Mouse (Mus musculus) lung, embryonic 16.5 days (tissue): Measurements from ENCODE around the gene Tbl1x. TPM values are rescaled to one million over a fixed set of nuclear protein-coding genes. Genes with fewer than 3 reads are reported as not detected.

Source experiments
- ATAC-seq: fragments of 200-750 bp; cut with Nextera tagmentation; 2 replicates; pipeline ENCODE4 v1.8.0; 2017; ENCODE audit warnings: low read depth, mild to moderate bottlenecking, moderate library complexity
- H3K27ac ChIP-seq: fragments of 300-500 bp; sonication (generic); 2 replicates; pipeline ENCODE4 v1.5.1; 2014; ENCODE audit warnings: mild to moderate bottlenecking, control low read depth, low read length
- H3K27me3 ChIP-seq: fragments of 300-500 bp; sonication (generic); 2 replicates; pipeline ENCODE4 v1.6.1; 2014; ENCODE audit warnings: low read depth, low read length, mixed read lengths; ENCODE audit not compliant: control insufficient read depth, insufficient read depth
- H3K36me3 ChIP-seq: fragments of 300-500 bp; sonication (generic); 2 replicates; pipeline ENCODE4 v1.6.1; 2014; ENCODE audit warnings: low read length; ENCODE audit not compliant: control insufficient read depth, insufficient read depth
- H3K4me1 ChIP-seq: fragments of 300-500 bp; sonication (generic); replicated peaks from 2 replicates; pipeline ENCODE4 v1.6.1; 2014; ENCODE audit warnings: low read length, mixed read lengths; ENCODE audit not compliant: control insufficient read depth, insufficient read depth
- H3K4me2 ChIP-seq: fragments of 300-500 bp; sonication (generic); 2 replicates; pipeline ENCODE4 v1.6.1; 2014; ENCODE audit warnings: low read depth, low read length, control low read depth
- H3K4me3 ChIP-seq: fragments of 300-500 bp; sonication (generic); 2 replicates; pipeline ENCODE4 v1.5.1; 2014; ENCODE audit warnings: mild to moderate bottlenecking, low read length, control low read depth
- H3K9ac ChIP-seq: fragments of 300-500 bp; sonication (generic); 2 replicates; pipeline ENCODE4 v1.6.1; 2014; ENCODE audit warnings: low read length, control low read depth
- H3K9me3 ChIP-seq: fragments of 300-500 bp; sonication (generic); 2 replicates; pipeline ENCODE4 v1.6.1; 2016; ENCODE audit warnings: low read length; ENCODE audit not compliant: control insufficient read depth
- WGBS: fragments of 180-500 bp; shearing (Covaris S2); extraction: QIAGEN DNeasy Blood & Tissue Kit; methylation state at CpG from one replicate; pipeline ENCODE4 v1.1.7; 2014; 5-methylcytosine and 5-hydroxymethylcytosine counted together
- polyA plus RNA-seq: library from polyadenylated mRNA; unstranded; fragments of >200 nt; fragmentation: Nextera tagmentation; extraction: Ambion mirVana; gene quantifications from 2 replicates; pipeline ENCODE4 v1.2.1, GENCODE M21; 2015

The Tbl1x gene
- polyA plus RNA-seq, 1 experiment from 2014 or later: 68.0 TPM

DNA sequence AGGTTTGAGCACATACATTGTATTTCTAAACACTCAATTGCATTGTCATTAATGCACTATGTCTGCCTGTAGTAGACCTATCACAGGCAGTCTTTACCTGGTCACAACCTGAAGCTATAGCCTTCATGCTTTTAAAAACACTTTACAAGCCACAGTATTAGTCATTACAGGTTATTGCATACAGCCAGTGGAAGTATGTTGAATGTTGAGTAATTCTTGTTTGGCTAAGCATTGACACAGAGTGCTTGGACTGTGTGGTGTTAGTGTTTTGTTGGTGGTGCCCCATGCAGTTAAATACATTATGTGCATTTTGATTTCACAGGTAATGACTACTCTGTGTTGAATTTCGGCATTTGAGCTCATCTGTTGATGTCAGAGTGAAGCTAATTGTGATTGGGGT is 45.2 kb downstream of the Tbl1x start:
- no peak overlapping the region for H3K27ac ChIP-seq
- H3K9me3 ChIP-seq: no peaks in the 10 kb centered on the region; the same call in 1 of the 2 replicates
- H3K4me3 ChIP-seq: no peak overlapping the region
- H3K27me3 ChIP-seq: no peaks in the 10 kb centered on the region
- no peak overlapping the region for H3K4me2 ChIP-seq
- H3K9ac ChIP-seq: no peak overlapping the region
- no peaks in the 10 kb centered on the region for H3K36me3 ChIP-seq
- WGBS: 65% methylated on average over 1 of the region's 1 CpGs
- H3K4me1 ChIP-seq: no peaks in the 10 kb centered on the region
- ATAC-seq: no peak

DNA sequence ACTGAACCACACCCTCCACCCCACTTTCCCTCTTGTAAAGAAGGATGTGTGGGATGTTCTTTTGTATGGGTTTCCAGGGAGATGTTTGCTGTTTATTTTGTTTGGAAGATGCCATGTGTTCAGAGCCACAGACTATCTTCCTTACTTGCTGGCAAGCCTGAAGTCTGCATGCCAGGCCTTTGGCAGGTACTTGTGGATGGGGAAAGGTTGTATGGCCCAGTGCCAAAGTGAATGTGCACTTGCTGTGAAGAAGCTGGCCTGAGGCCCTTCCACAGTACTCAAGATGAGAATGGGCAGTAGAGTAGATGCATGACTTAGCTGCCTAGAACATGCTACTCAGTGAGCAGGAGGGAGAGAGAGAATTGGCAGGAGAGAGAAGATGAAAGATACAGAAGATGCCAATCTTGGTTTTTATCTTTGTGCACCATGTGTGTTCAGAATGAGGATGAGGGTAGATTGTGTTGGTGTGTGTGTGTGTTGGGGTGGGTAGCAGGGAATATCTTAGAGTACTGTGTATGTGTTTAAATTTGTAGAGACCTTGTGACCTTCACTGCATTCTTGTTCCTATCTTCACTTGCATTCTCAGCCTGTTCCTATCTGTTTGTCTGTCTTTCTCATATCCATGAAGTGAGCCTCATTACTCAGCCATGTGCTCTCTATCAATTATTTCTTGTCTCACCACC is 48.5 kb downstream of the Tbl1x start:
- no peak overlapping the region for H3K4me3 ChIP-seq
- no peaks in the 10 kb centered on the region for H3K36me3 ChIP-seq
- H3K9me3 ChIP-seq: no peaks in the 10 kb centered on the region; the same call in 1 of the 2 replicates
- H3K27me3 ChIP-seq: no peaks in the 10 kb centered on the region
- ATAC-seq: no peak
- H3K9ac ChIP-seq: no peak overlapping the region
- H3K4me2 ChIP-seq: no peak overlapping the region
- H3K4me1 ChIP-seq: no peaks in the 10 kb centered on the region
- no peak overlapping the region for H3K27ac ChIP-seq

DNA sequence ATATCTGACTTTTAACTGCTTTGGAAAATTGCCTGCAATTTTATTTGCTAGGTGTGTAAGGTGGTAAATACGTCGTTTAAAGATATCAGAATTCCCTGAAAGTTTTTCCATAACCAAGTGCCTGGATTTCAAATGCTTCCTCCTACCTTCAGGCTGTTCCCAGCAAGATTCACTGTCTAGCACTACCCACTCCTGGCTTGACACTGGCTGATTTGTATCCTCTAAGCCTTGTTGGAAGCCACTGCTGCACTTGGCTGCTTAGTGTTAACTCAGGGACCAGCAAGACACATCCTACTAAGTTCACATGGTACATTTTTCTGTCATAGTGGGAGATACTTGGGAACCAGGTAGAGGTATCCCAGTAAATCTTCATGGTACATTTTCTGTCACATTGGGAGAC is 52.8 kb downstream of the Tbl1x start:
- Histone ChIP-seq H3K9ac (no peak overlapping the region), H3K36me3 (no peaks in the 10 kb centered on the region), H3K4me2 (no peak overlapping the region), H3K9me3 (no peaks in the 10 kb centered on the region; the same call in 1 of the 2 replicates), H3K27ac (no peak overlapping the region), H3K4me1 (no peaks in the 10 kb centered on the region), H3K4me3 (no peak overlapping the region), H3K27me3 (no peaks in the 10 kb centered on the region)
- ATAC-seq: no peak
- 80% methylated on average over 2 of the region's 2 CpGs for WGBS

DNA sequence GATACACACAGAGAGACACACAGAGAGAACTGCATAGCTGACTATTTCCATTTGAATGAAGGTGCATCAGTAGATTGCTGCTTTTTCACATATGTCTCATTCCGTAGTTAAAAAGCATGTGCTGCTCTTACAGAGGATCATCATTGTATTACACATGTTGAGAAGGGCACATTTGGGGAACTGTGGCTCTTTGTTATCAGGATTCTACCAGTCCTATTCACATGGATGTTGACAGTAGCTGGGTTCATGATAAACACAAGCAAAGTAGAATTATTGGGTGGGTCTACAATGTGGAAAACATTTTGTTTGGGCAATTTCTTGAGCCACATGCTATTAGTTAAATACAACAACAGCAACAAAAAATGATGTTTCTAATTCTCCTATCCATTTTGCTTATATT is 55.9 kb downstream of the Tbl1x start:
- Histone ChIP-seq H3K27me3 (no peaks in the 10 kb centered on the region), H3K4me2 (no peak overlapping the region)
- 91% methylated on average over 1 of the region's 1 CpGs for WGBS

DNA sequence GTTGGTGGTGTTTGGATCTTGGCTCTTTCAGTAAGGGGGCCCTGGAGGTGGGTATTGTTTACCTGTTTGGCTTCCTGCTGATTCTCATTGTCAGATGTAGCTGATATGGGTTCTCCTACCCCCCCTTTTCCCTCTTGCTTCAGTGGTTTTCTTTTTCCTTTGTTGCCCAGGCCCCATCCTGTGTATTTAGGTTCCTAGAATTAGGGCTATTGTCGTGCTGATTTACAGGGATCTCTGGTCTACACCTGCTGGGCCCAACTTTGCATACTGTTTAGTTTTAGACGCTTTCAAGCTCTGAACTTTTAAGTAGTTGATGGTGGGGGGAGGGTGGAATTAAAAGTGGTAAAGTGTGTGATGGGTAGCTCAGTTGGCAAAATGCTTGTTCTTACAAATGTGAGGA is 57.2 kb downstream of the Tbl1x start:
- 25% methylated on average over 2 of the region's 2 CpGs for WGBS
- no peaks in the 10 kb centered on the region for H3K4me1 ChIP-seq
- no peak overlapping the region for H3K4me2 ChIP-seq
- no peaks in the 10 kb centered on the region for H3K36me3 ChIP-seq
- no peaks in the 10 kb centered on the region for H3K9me3 ChIP-seq
- ATAC-seq: no peak
- H3K4me3 ChIP-seq: no peak overlapping the region
- no peaks in the 10 kb centered on the region for H3K27me3 ChIP-seq
- no peak overlapping the region for H3K9ac ChIP-seq
- no peak overlapping the region for H3K27ac ChIP-seq

More for the DNA sequence above, 55.9 kb downstream of the Tbl1x start:
- no peak overlapping the region for H3K9ac ChIP-seq
- H3K9me3 ChIP-seq: no peaks in the 10 kb centered on the region
- no peak overlapping the region for H3K27ac ChIP-seq
- H3K4me1 ChIP-seq: no peaks in the 10 kb centered on the region
- no peak for ATAC-seq
- no peaks in the 10 kb centered on the region for H3K36me3 ChIP-seq
- no peak overlapping the region for H3K4me3 ChIP-seq

DNA sequence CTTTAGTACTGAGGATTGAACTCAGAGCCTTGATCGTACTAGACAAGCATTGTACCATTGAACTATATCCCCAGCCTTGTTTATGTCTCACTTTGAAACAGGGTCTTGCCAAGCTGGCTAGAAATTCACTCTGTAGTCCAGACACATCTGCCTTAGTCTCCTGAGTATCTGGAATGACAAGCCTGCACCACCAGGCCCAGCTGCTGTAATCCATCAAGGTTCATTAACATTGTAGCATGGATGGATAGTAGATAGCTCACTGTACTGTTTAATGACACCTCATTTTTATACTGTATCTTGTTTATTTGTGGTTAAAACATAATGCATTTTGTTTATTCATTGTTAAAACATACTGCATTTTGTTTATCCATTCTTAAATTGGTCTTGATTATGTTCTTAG is 62.9 kb downstream of the Tbl1x start:
- no peak overlapping the region for H3K27ac ChIP-seq
- no peaks in the 10 kb centered on the region for H3K9me3 ChIP-seq
- H3K4me1 ChIP-seq: no peaks in the 10 kb centered on the region
- no peaks in the 10 kb centered on the region for H3K27me3 ChIP-seq
- no peak overlapping the region for H3K4me3 ChIP-seq
- no peak overlapping the region for H3K4me2 ChIP-seq
- no peak for ATAC-seq
- no peak overlapping the region for H3K9ac ChIP-seq
- no peaks in the 10 kb centered on the region for H3K36me3 ChIP-seq
- WGBS: 69% methylated on average over 1 of the region's 1 CpGs

DNA sequence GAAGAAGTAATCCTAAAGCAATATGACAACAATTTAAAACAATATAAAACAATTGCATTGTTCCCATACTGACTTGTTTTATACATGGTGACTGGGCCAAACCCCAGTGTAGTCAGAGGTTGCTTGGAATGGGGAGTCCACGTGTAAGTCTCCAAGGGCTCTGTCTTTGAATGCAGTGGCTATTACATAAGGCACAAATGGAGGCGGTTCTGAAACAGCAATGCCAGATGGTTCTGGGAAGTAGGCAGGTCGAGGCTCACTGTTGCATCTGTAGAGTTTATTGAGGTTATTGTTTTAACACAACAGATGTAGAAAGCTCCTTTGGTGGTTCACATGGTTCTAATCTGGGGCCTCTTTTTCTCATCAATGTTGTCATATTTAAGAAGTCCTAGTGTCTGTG is 66.3 kb downstream of the Tbl1x start:
- no peak for ATAC-seq
- H3K4me2 ChIP-seq: no peak overlapping the region
- no peaks in the 10 kb centered on the region for H3K36me3 ChIP-seq
- H3K27me3 ChIP-seq: no peaks in the 10 kb centered on the region
- H3K27ac ChIP-seq: no peak overlapping the region
- WGBS: 79% methylated on average over 3 of the region's 3 CpGs
- H3K9ac ChIP-seq: no peak overlapping the region
- peaks cover 5% of the 10 kb centered on the region for H3K4me1 ChIP-seq
- no peak overlapping the region for H3K4me3 ChIP-seq
- H3K9me3 ChIP-seq: no peaks in the 10 kb centered on the region

DNA sequence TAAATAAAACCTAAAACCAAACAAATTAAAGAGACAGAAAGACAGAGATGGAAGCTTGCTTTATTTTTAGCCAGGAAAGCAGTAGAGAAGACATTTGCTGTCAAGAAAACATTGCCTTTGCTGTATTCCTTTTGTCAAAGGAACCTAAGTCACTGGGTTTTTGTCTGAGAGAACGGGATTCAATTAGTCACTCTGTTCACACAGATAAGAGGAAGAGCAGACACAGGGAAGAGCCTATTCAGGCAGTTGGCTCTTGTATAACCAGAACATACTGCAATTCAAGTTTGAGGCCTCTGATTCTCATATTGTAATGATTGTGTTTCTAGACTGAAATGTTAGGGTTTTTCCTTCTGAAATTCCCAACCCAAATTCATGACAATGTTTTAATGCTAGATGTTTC is 67.4 kb downstream of the Tbl1x start:
- H3K4me2 ChIP-seq: no peak overlapping the region
- no peak overlapping the region for H3K27ac ChIP-seq
- no peaks in the 10 kb centered on the region for H3K27me3 ChIP-seq
- no peak overlapping the region for H3K4me3 ChIP-seq
- H3K36me3 ChIP-seq: no peaks in the 10 kb centered on the region
- H3K4me1 ChIP-seq: peaks cover 5% of the 10 kb centered on the region
- H3K9ac ChIP-seq: no peak overlapping the region
- WGBS: 72% methylated on average over 1 of the region's 1 CpGs
- no peak for ATAC-seq
- no peaks in the 10 kb centered on the region for H3K9me3 ChIP-seq

DNA sequence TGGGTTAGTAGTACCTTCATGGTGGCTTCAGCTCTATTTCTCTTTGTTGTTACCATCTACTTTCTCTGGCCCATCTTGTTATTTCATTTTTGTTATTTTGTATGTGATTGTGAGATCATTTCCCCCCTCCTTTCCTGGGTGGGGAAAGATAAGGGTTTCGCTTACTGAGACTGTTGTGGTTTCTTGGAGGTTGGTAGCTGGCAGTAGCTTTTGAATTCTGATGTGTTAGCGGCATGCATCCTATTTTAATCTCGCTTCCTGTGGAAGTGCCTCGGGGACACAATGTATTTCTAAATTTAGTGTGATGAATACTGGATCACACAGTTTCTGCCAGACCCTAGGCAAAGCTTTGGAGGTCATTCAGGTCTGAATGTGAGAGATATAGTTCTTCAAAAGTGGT is 69.2 kb downstream of the Tbl1x start:
- 53% methylated on average over 4 of the region's 4 CpGs for WGBS
- H3K27ac ChIP-seq: no peak overlapping the region
- H3K9ac ChIP-seq: no peak overlapping the region
- no peaks in the 10 kb centered on the region for H3K9me3 ChIP-seq
- no peak for ATAC-seq
- H3K27me3 ChIP-seq: no peaks in the 10 kb centered on the region
- H3K4me2 ChIP-seq: no peak overlapping the region
- no peak overlapping the region for H3K4me3 ChIP-seq
- peaks cover 5% of the 10 kb centered on the region for H3K4me1 ChIP-seq
- no peaks in the 10 kb centered on the region for H3K36me3 ChIP-seq

DNA sequence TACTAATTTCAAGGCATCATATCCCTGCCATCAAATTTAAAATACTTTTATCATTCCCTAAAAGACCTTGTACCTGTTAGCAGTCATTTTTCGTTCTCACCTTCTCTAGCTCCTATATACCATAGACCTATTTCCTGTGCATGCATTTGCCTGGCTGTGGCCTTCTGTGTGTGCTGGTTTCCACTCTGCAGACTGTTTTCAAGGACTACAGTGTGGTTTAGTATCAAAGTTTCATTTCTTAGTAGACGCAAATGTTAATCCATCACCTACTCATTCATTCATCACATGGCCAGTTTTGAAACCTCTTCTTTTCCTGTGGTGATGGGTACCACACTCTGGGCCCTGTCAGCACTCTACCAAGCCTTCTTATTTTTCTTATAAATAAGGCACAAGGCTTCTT is 75.2 kb downstream of the Tbl1x start:
- Histone ChIP-seq H3K9ac (no peak overlapping the region), H3K4me1 (no peaks in the 10 kb centered on the region), H3K27me3 (no peaks in the 10 kb centered on the region), H3K36me3 (no peaks in the 10 kb centered on the region), H3K4me3 (no peak overlapping the region), H3K9me3 (no peaks in the 10 kb centered on the region), H3K4me2 (no peak overlapping the region), H3K27ac (no peak overlapping the region)
- 82% methylated on average over 2 of the region's 2 CpGs for WGBS
- ATAC-seq: no peak
